Mouse (Mus musculus) hematopoietic stem cell, adult 5-6 weeks (primary cell): ENCODE data around the gene Olfr462. TPM values are rescaled to one million over a fixed set of nuclear protein-coding genes. Genes with fewer than 3 reads are reported as not detected.

Experiments
- ATAC-seq, 2 experiments: fragments of 125-278 bp in 1 of 2; replicated peaks in 1 of 2; 2 replicates each; pipeline ENCODE4 v1.8.0; 2016 to 2017; ENCODE audit warnings: inconsistent platforms in 2 of 2, mild to moderate bottlenecking in 2 of 2, moderate number of reproducible peaks in 2 of 2, low read depth in 1 of 2, moderate TSS enrichment in 1 of 2; ENCODE audit not compliant: low FRiP score in 2 of 2, poor library complexity in 2 of 2, severe bottlenecking in 2 of 2, insufficient read depth in 1 of 2, low TSS enrichment in 1 of 2
- total RNA-seq: library from RNA; stranded (forward); fragments of 172-1452, 232-1000 nt; gene quantifications from 2 replicates; pipeline ENCODE4 v1.2.3, GENCODE M21; 2017

The Olfr462 gene
- total RNA-seq, 1 experiment from 2014 or later, result not detected

DNA sequence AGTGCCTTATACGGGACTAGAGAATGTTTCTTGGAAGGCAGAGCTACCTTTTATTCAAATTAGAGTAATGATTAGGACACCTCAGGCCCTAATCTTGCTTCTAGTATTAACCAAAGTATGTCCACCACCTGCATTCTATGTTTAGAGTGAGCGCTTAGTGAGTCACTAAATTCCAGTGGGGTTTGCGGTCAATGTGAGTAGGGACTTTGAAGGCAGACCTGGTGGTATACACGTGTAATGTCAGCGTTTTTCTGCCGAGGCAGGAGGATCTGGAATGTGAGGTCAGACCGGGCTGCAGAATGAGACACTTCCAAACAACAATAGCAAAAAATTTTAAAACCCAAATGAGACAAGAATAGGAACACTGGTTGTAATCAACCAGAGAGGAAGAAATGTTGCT lies 37.5 kb downstream of the Olfr462 start:
- no peak for ATAC-seq

DNA sequence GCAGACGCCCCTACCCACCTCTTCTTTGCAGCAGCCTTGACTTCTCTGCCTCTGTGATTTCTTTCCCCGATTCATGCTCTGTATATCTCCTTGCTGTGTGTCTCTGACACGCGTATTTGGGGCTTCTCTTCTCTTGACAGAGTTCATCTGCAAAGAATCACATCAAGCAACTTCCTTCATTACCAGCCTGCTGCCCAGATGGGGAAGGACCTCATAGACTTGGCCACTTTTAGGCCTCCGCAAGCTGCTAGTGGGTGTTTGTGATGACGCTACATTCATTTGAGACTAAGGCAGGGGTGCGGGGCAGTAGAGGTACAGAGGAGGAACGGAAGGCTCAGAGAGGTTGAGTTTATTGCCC lies 38.5 kb downstream of the Olfr462 start:
- ATAC-seq, result no peak

DNA sequence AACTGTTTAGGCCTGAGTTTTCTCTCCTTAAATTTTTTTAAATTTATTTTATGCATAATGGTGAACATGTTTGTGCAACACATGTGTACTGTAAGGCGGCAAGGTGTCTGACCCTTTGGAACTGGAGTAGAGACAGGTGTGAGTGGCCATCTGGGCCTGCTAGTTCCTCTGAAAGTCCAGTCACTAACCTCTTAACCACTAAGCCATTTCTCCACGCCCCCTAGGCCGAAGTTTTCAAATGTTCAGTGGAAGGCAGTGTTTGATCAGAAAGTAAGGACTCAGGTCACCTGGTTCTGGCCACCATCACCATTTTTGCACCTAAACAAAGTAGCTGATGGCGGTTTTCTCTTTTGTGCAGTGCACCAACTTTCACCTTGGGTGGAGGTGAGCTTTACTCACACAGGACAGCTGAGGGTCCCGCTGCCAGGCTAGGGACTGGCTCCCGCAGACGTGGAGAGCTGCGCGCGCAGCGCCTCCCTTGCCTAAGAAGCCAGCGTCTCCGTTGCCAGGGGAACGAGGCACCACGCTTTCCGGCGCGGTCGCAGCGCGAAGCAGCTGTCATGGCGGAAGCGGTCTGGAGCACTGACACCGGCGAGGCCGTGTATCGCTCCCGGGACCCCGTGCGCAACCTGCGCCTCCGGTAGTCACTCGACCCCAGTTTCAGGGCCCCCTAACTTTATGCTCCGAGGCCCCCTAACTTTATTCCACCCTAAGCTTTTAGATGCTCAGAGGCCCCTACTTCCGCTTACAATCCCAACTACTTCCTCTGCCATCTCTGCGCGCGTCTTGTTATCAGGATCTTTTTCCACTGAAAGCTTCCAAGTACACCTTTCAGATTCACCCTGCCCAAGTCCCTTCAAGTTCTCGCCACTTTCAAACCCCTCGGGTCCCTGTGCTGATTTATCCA lies 39.1 kb downstream of the Olfr462 start, which contains the start of gene Mks1:
Mks1 (plus strand) TSS at position 526 of the 907 bp plus-strand sequence.
- peak; percentile 91 to 98 for ATAC-seq

DNA sequence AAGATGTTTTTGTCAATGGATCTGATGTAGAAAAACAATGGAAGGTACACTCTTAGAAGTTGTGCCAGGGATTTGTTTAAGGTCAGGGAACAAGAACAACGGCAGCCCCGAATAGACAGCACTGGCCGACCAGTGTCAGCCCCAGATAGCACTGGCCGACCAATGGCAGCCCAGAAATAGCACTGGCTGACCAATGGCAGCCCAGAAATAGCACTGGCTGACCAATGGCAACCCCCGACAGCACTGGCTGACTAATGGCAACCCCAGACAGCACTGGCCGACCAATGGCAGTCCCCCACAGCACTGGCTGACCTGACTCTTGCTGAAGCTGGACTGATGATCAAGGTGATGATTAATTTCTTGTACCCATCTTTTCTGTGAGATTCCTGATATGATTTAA lies 44.2 kb downstream of the Olfr462 start:
- ATAC-seq, result no peak

DNA sequence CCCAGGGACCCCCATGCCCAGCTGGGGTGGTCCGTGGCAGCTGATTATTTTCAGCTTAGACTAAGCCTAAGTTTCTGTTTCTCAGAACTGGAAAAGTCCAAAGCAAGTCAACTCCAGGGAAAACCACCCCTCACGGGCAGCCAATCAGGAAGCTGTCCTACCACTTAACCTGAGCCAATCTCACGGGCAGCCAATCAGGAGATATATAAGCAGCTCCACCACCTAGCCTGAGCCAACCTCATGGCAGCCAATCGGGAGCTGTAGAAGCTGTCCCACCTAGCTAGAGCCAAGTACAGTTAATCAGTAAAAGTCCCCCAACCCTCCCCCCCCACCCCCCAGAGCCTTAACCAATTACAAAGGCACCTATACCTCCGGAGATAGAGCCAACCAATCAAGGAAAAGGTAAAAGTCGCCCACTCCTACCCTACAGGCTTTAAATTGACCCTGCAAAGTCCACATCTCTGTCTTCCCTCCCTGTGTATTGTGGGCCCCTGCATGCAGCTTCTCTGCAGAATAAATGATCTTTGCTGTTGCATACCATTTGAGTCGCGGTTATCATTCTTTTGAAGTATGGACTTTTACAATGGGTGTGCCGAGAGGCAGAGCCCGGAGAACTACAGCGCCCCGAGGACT lies 45.0 kb downstream of the Olfr462 start:
- ATAC-seq, result no peak

DNA sequence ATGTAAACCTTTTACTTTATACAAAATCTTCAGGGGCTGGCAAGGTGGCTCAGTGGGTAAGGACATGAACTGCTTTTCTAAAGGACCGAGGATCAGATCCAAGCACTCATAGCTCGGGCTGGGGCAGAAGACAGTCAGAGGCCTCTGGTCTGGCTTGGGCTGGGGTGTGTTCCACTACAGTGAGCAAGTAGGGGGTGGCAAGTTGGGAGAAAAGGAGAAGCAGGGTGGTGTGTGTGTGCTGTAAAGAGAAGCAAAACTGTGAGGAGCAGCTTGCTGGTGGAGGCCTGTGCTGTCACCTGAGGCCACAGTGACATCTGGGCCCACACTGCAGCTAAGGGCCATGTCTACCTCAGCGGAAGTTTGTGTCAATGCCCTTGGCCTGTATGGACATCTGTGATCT lies 50.6 kb downstream of the Olfr462 start:
- no peak for ATAC-seq

DNA sequence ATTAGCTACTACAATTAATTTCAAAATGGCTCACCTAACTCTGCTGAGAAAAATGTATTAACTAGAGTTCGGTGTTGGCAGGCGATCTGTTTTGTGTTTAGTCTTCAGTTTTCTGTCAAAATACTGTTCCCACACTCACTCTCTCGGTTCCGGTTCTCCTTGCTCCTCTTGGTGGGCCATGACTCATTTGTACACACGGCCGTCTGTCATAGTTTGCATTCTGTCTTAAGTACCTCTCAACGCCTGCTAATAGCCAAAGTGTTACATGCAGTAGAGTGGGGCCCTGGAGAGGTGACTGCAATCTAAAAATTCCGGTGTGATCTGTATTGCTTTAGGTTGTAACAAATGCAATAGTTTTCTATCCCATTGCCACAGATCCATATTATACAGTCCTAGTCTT lies 51.4 kb downstream of the Olfr462 start:
- ATAC-seq, result no peak

Other genes with a start within 250 kb of the Olfr462 start
- gene Rnf43, start 229.5 kb downstream of the Olfr462 start, total RNA-seq, result 0.69 TPM in 1 of 2 replicates, not detected in the other
- 61.7 and 69.9 TPM in 2 replicates for gene Supt4a, start 154.7 kb downstream of the Olfr462 start, total RNA-seq
- gene Tspoap1, start 131.7 kb downstream of the Olfr462 start, total RNA-seq, result 6.8 and 7.7 TPM in 2 replicates
- 288 and 568 TPM in 2 replicates for gene Mpo, start 98.7 kb downstream of the Olfr462 start, total RNA-seq
- gene Lpo, start 64.0 kb downstream of the Olfr462 start, total RNA-seq, result not detected in 2 replicates
- 4.6 and 7.1 TPM in 2 replicates for gene Mks1, start 39.1 kb downstream of the Olfr462 start, total RNA-seq
- gene Epx, start 16.7 kb downstream of the Olfr462 start, total RNA-seq, result 11.8 and 20.6 TPM in 2 replicates
- not detected in 2 replicates for gene Olfr463, start 5.1 kb upstream of the Olfr462 start, total RNA-seq
- not detected in 2 replicates for gene Olfr464, start 28.7 kb upstream of the Olfr462 start, total RNA-seq
- gene Dynll2, start 95.3 kb upstream of the Olfr462 start, total RNA-seq, result 17.9 and 36.5 TPM in 2 replicates
- 411 and 444 TPM in 2 replicates for gene Srsf1, start 155.1 kb upstream of the Olfr462 start, total RNA-seq
- 56.8 and 61.4 TPM in 2 replicates for gene Vezf1, start 176.0 kb upstream of the Olfr462 start, total RNA-seq
- 7.4 and 9.5 TPM in 2 replicates for gene Cuedc1, start 205.8 kb upstream of the Olfr462 start, total RNA-seq